8 mouse cellular contexts compared by ENCODE assay signal in genomic region chr5:64295621-64296020, GRCm38 (mm10).
"Had no signal": no experiment of that assay in that cellular context is flagged by ENCODE, and none has a peak within 500 bp of the region (broad histone marks: within the 10 kb centered on the region; RNA-seq: fewer than 3 reads in every experiment).

No protein-coding gene starts in this region.

- H3K4me3 ChIP-seq: kidney, embryonic 15.5 days; limb, embryonic 13.5 days; midbrain, embryonic 12.5 days; stomach, embryonic 15.5 days had no signal

- H3K27ac ChIP-seq: limb, embryonic 13.5 days; liver, embryonic 14.5 days; midbrain, embryonic 12.5 days had no signal

- DNase-seq: left cerebral cortex, postnatal 4 days; lung, adult 18-20 months; thymus, adult 2 months had no signal
